In the genomic region with DNA sequence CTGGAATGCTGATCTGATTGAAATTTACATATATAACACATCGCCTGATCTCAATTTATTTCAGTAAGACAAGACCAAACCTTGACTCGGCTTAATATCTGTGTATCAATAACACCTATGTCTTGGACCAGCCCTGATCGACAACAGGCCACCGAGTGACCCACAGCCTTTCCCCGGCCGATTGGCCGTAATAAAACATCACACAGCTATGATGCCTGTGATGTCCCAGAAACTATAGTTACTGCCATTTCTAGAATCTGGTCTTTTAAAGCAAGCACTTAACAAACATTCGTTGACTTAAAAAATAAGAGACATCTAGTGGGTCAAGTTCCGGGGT, we compare ENCODE assay signal across 7 mouse cellular contexts. TPM values are rescaled to one million over a fixed set of nuclear protein-coding genes. Genes with fewer than 3 reads are reported as not detected.
DNase-seq lines count a peak whose midpoint lies in the region; ATAC-seq and TF ChIP-seq lines count a peak whose summit lies in the region.

No protein-coding gene starts in this region.

- peak overlapping the region; percentile 60 for H3K4me2 ChIP-seq in limb, embryonic 14.5 days (replicated peaks; ENCODE audit: low read depth, low read length, severe bottlenecking)
- peak overlapping the region; percentile 75 for H3K4me2 ChIP-seq in stomach, postnatal 0 days (replicated peaks; ENCODE audit: low read depth)

- no peaks in the 10 kb centered on the region for H3K27me3 ChIP-seq in megakaryocyte, embryonic 14.5 days (replicated peaks)
- no peaks in the 10 kb centered on the region for H3K27me3 ChIP-seq in erythroblast, embryonic 14.5 days (ENCODE audit: control insufficient read depth)
- no peaks in the 10 kb centered on the region for H3K27me3 ChIP-seq in limb, embryonic 14.5 days (ENCODE audit: control insufficient read depth, insufficient read depth, low read length)
- no peaks in the 10 kb centered on the region for H3K27me3 ChIP-seq in stomach, postnatal 0 days (ENCODE audit: control insufficient read depth, insufficient read depth, low read length)

- no peak for TF ChIP-seq CTCF in stomach, postnatal 0 days (IDR thresholded peaks at IDR 0.05; ENCODE audit: low read depth)

- TF ChIP-seq POLR2A in limb, embryonic 14.5 days (IDR thresholded peaks at IDR 0.05; ENCODE audit: borderline replicate concordance, extremely low read depth, insufficient read depth, insufficient read length): no peak

- no peak for TF ChIP-seq EP300 in stomach, postnatal 0 days (optimal IDR thresholded peaks at IDR 0.05)

- peak overlapping the region; percentile 91; the same call in 1 of the 2 replicates for H3K27ac ChIP-seq in limb, embryonic 14.5 days (replicated peaks; ENCODE audit: low read depth, low read length)
- H3K27ac ChIP-seq in stomach, postnatal 0 days (replicated peaks): peak overlapping the region; percentile 94; the same call in 1 of the 2 replicates

- ATAC-seq in megakaryocyte, adult 5-6 weeks (ENCODE audit: poor library complexity, severe bottlenecking): no peak
- no peak for ATAC-seq in limb, embryonic 14.5 days (ENCODE audit: low FRiP score, low read depth)
- ATAC-seq in stomach, postnatal 0 days (ENCODE audit: low FRiP score, low TSS enrichment): no peak

- H3K4me1 ChIP-seq in megakaryocyte, embryonic 14.5 days: peaks cover 33% of the 10 kb centered on the region
- peaks cover 30% of the 10 kb centered on the region for H3K4me1 ChIP-seq in erythroblast, embryonic 14.5 days (ENCODE audit: control insufficient read depth)
- peaks cover 8% of the 10 kb centered on the region; the same call in 1 of the 2 replicates for H3K4me1 ChIP-seq in limb, embryonic 14.5 days (ENCODE audit: control insufficient read depth, insufficient read depth, low read length)
- no peaks in the 10 kb centered on the region for H3K4me1 ChIP-seq in stomach, postnatal 0 days (replicated peaks; ENCODE audit: control insufficient read depth, insufficient read depth)

- DNase-seq in limb, embryonic 14.5 days (ENCODE audit: low spot score): no peak
- no peak for DNase-seq in stomach, postnatal 0 days (ENCODE audit: low spot score)
- DNase-seq in thymus, postnatal 10 days (ENCODE audit: low spot score in 2 of 2): no peak
- DNase-seq in ovary, postnatal 36 days (ENCODE audit: low spot score): no peak

- H3K9ac ChIP-seq in limb, embryonic 14.5 days (ENCODE audit: low read depth, low read length, severe bottlenecking): peak overlapping the region; percentile 100
- peak overlapping the region; percentile 99 for H3K9ac ChIP-seq in stomach, postnatal 0 days (ENCODE audit: low read length)

- H3K9me3 ChIP-seq in megakaryocyte, embryonic 14.5 days: no peaks in the 10 kb centered on the region
- H3K9me3 ChIP-seq in erythroblast, embryonic 14.5 days (ENCODE audit: control insufficient read depth, low read length): no peaks in the 10 kb centered on the region
- no peaks in the 10 kb centered on the region for H3K9me3 ChIP-seq in limb, embryonic 14.5 days (ENCODE audit: control insufficient read depth, low read length)
- no peaks in the 10 kb centered on the region for H3K9me3 ChIP-seq in stomach, postnatal 0 days (ENCODE audit: control insufficient read depth, low read length)

- peak overlapping the region; percentile 96 for H3K4me3 ChIP-seq in megakaryocyte, embryonic 14.5 days (replicated peaks)
- peak overlapping the region; percentile 79 for H3K4me3 ChIP-seq in erythroblast, embryonic 14.5 days (replicated peaks)
- H3K4me3 ChIP-seq in limb, embryonic 14.5 days (replicated peaks; ENCODE audit: low read length): peak overlapping the region; percentile 85
- peak overlapping the region; percentile 97 for H3K4me3 ChIP-seq in stomach, postnatal 0 days (ENCODE audit: low read depth, low read length)

- H3K36me3 ChIP-seq in megakaryocyte, embryonic 14.5 days (replicated peaks; ENCODE audit: low read length): peaks cover 65% of the 10 kb centered on the region
- H3K36me3 ChIP-seq in erythroblast, embryonic 14.5 days (ENCODE audit: control insufficient read depth): peaks cover 74% of the 10 kb centered on the region
- H3K36me3 ChIP-seq in limb, embryonic 14.5 days (ENCODE audit: control insufficient read depth, insufficient read depth, low read length): peaks cover 62% of the 10 kb centered on the region
- peaks cover 21% of the 10 kb centered on the region for H3K36me3 ChIP-seq in stomach, postnatal 0 days (ENCODE audit: control insufficient read depth, insufficient read depth, low read length)

- 4% methylated on average over 9 of the region's 9 CpGs for WGBS in limb, embryonic 14.5 days
- WGBS in stomach, postnatal 0 days: under 1% methylated on average over 9 of the region's 9 CpGs

RNA-seq across cellular contexts. Expression of gene Rbm5, which starts 0.8 kb away (rescaled TPM):
- 3.9 and 7.6 TPM in 2 replicates for polyA plus RNA-seq in megakaryocyte, embryonic 14.5 days (2012; ENCODE audit: insufficient read depth, low replicate concordance)
- 145 and 161 TPM in 2 replicates for total RNA-seq in megakaryocyte, adult 5-6 weeks (2015)
- 208 and 249 TPM in 2 replicates for total RNA-seq in megakaryocyte, adult 5-6 weeks (2017)
- polyA plus RNA-seq in erythroblast, embryonic 14.5 days (2012): 0.76 and 1.6 TPM in 2 replicates
- polyA plus RNA-seq in limb, embryonic 14.5 days (2012; rRNA removed): 185 and 196 TPM in 2 replicates
- polyA plus RNA-seq in limb, embryonic 14.5 days (2014; fragmentation: Nextera tagmentation; extraction: Ambion mirVana): 163 and 181 TPM in 2 replicates
- 60.2 and 67.3 TPM in 2 replicates for polyA plus RNA-seq in stomach, postnatal 0 days (2015; fragmentation: Nextera tagmentation; extraction: Ambion mirVana)

RNA-seq across cellular contexts. Expression of gene Sema3f, which starts 59.7 kb away (rescaled TPM):
- polyA plus RNA-seq in megakaryocyte, embryonic 14.5 days (2012; ENCODE audit: insufficient read depth, low replicate concordance): not detected in 2 replicates
- total RNA-seq in megakaryocyte, adult 5-6 weeks (2015): not detected in 2 replicates
- not detected in 2 replicates for total RNA-seq in megakaryocyte, adult 5-6 weeks (2017)
- 0.08 TPM in 1 of 2 replicates, not detected in the other for polyA plus RNA-seq in erythroblast, embryonic 14.5 days (2012)
- polyA plus RNA-seq in limb, embryonic 14.5 days (2012; rRNA removed): 228 and 332 TPM in 2 replicates
- polyA plus RNA-seq in limb, embryonic 14.5 days (2014; fragmentation: Nextera tagmentation; extraction: Ambion mirVana): 48.8 and 55.6 TPM in 2 replicates
- polyA plus RNA-seq in stomach, postnatal 0 days (2015; fragmentation: Nextera tagmentation; extraction: Ambion mirVana): 11.7 and 15.1 TPM in 2 replicates

Comparison
In these comparisons a context has a peak if more than half of its experiments do, and no peak if none do; other contexts are left out.
1. RNA of gene Sema3f, which starts 59.7 kb away (polyA plus RNA-seq): 48.8 to 332 TPM in limb, embryonic 14.5 days and 11.7 to 15.1 TPM in stomach, postnatal 0 days; not detected in megakaryocyte, embryonic 14.5 days and 0.08 TPM in erythroblast, embryonic 14.5 days; every median in the first group is over 10 times any median in the second.
2. Peak in every context shown above with its lines, with median percentiles within 50 percentile points of each other: H3K4me3 ChIP-seq.